Mouse (Mus musculus) induced T-regulatory cell, adult 2 months (primary cell): ENCODE measurements at regions not wholly inside any gene's neighbourhood (a gene's known extent, or its start where the extent isn't known, plus 50 kb on each side); places are given as distances from the start of the nearest gene placed in this dataset.

Experiments
- DNase-seq: peaks from one replicate; pipeline ENCODE4 v3.0.0-alpha.2; 2012; ENCODE audit warnings: low read depth

DNA sequence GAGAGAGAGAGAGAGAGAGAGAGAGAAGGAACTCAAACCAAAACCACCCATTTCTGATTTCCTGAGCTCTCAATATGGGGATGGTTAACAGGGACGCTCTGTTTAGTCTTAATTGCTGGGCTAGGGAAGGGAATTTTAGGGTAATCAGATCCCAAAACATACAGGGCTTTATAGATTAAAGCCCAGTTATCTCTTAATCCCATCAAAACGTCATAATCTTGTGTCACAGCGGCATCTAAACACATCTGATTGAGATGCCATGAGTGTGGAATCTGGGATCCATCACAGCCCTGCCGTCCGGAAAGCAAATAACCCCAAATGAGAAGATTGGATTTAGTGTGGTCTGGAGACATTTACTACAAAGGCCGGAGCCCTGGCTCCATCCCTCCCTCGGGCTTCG lies 527.1 kb upstream of the Tbx3 start:
- no peak for DNase-seq

DNA sequence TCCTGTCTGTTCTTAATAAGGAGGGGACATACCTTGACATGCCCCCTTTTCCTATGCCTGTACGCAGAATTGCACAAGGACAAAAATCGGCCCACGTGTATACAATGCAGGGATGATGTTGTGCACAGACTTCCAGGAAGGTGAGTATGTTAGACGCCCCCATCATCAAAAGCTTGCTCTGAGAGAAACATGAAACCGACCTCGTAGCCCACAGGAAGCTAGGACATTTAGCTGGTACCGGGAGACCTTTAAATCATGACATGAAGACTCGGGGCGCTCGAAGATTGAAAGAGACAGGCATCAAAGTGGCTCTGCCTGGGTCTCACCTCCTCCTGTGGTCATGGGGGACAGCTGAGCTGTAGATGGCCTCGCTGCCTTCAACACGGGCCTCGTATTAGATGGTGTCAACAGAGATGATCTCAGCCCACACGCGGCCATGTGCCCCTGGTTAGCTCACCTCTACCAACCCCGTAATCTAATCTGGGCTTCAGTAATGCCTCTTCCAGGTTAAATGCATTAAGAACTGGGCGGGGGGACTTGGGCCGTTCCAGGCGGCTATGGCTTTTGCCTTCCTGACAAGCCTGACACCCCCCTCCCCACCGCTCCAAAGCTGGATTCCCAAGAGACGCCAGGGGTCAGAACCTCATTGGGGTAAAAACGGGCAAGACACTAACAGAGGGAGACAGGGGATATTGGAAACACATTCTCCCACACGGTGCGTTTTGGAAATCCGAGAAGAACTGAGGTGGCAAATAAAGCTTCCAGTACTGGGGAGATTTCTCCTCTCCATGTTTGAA lies 520.9 kb upstream of the Tbx3 start:
- no peak for DNase-seq

DNA sequence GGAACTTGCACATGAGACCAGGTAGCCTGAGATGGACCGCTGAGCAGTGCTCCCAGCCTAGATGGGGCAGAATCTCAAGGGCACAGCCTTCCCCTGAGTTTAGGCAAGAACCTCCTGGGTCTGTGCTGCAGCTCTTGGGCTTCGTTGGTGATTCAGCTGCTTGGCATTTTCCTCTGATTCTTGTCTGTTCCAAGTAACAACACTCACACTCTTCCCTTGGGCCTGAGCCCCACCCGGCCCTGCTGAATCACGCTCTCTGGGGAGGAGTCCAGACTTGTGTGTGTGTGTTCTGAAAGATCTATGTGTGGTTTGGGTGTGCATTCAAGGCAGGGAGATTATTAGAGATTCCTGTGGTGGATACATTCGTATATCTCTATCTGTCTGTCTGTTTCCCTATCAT lies 517.4 kb upstream of the Tbx3 start:
- no peak for DNase-seq

DNA sequence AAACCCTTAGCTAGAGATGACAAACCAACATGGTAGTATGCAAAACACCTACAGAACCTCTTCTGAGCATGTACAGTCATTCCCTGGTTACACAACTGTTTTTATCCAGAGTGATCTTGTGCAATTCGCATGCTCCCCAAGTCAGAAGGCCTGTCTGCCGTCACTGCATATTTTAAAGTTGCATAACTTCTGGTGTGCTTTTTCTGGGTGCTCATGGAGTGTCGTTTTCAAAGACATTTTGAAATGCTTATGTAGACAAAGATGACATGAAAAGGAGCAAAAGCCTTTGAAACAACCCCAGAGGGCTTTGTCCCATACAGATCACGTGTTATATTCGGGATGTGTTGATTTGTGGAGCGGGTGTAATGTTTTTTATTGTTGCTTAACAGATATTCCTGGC lies 513.8 kb upstream of the Tbx3 start:
- DNase-seq, result no peak

DNA sequence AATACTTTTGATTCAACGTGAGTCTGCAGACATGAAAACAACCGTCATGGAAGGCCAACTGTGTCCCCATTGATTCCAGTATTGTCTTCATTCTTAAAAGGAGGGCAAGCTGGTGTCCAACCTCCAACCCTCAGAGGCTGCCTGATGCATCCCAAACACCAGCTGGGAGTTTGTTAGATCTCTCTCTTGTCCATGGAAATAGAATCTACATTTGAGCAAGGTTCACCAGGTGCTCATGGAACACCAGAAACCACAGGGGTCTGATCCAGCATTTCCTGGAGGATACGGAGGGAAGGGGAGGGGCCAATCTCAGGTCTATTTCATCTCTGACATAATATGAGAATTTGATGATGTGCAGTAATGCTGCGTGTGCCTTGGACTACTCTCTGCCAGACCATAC lies 512.3 kb upstream of the Tbx3 start:
- no peak for DNase-seq

DNA sequence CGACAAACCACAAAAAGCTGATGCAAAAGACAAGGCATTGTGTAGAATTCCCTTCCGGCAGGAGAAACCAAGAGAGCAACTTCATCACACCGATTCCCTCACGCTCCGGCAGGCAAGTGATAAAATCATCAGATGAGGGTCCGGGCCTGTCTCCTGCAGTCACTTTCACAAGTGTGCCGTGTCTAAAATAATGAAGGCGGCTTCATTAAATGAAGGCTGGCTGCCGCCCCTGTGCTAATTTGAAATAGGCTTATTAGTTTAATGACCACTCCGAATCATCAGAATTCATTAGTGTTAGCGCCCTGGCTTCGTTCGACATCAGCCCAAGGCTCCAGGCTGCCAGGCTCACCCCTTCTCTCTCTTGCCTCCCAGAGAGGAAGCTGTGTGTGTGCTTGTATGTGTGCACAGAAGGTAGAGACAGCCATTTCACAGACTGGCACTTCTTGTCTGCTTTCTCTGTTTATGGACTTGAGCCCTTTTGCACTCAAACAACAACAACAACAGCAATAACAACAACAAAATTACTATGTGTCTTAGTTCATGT lies 508.3 kb upstream of the Tbx3 start:
- no peak for DNase-seq

DNA sequence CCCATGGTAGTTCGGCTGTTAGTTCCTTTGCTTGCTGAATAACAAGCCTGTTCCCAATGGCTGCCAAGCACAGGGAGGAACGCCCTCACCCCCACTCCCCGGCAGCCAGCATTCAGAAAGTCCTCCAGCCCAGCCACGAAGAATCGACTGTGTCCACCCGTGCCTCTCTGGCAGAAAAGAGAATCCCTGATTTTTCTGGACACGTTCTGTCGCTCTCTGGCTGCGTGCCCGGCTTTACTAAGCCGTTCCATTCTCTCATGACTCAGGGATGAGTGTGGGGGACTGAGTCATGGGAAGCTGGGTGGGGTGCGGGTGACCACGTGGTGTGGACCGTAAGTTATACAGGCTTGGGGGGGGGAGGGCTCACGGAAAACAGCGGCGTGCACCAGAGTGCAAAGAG lies 502.8 kb upstream of the Tbx3 start:
- DNase-seq, result no peak

DNA sequence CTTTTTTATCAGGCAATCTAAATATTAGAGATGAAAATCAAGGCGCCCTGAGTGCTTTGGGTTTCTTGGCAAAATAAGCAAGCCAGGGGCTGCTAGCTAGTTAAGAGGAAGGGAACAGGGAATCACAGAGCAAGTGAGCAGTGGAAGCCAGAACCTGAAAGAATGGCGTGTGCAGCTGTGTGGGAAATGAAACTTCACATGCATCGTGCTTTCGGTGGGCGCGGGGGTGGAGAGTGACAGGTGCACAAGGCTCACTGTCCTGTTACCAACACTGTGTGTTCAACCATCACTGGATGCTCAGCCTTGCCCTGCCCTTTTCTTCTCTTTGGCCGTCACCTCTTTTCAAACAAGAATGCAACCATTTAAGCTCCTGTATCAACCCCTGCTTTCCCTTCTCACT lies 501.2 kb upstream of the Tbx3 start:
- no peak for DNase-seq

DNA sequence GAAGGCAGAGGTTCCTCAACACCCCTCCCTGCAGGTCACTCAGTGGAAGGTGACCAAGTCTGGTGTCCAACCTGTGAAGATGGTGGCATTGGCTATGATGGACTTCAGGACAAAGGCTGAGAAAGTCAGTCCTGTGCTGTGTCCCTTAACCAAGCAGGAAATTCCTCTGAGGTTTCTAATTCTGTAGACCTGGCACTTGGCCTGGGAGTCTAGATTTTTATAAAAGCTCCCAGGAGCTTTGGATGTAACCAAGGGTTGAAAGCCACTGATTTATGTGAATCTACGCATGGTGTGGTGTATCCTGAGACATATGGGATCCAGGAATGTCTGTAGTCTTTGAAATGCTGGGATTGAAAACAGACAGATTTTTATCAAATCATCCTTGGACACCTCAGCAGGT lies 498.8 kb upstream of the Tbx3 start:
- no peak for DNase-seq

DNA sequence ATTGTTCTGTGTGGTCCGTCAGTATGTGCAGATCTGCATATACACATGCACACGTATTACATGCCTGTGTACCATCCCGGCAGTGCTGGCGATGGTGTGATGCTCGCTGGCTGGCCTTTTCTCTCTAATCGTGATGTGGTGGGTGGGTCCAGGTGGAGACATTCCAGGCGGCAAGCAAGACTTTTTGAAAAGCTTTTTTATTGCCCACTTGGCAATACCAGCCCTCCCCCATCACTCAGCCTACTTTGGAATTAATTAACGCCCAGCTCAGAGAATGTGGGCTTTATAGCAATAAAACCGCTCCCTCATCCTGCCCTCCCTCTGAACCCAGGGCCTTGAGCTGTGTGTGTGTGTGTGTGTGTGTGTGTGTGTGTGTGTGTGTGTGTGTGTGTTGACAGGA lies 491.7 kb upstream of the Tbx3 start:
- no peak for DNase-seq

DNA sequence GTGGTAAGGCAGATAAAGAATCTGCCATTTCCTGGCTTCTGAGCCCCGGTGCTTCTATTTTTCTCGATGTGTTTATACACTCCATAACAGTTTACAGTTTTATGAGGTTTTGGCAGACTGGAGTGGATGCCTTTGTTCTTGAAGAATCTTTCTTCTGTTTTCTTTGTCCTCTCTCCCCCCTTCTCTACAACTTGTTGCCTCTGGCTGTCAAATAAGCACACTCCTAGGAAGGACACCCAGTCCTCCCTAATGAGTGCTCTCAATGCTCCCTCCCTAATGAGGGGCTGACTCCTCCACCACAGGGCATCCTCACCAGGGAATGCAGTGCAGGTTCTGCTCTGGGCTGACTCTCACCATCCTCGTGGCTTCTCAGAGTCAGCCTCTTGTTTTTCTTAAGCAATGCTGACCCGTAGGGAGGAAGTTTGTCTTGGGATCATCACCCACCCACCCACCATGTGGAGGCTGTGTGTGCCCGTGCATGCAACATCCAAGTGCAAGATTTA lies 486.9 kb upstream of the Tbx3 start:
- no peak for DNase-seq

DNA sequence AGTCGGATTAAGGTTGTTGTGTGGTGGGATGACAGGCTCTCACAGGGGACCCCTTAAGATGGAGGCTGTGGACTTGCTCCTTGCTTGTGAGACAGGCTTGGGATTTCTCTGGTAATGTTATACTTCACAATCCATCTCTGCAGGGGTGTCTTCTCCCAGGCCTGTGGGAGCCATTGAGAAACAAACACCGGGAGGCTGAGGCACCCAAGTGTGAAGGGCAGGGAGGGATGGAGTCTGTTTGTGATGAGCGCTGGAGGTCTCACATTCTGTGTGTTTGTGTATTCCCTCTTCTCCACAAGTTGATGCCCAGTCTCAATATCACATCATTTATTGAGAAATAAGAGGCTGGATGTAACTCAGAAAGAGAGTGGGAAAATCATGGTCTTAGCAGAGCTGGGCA lies 483.9 kb upstream of the Tbx3 start:
- DNase-seq, result no peak

DNA sequence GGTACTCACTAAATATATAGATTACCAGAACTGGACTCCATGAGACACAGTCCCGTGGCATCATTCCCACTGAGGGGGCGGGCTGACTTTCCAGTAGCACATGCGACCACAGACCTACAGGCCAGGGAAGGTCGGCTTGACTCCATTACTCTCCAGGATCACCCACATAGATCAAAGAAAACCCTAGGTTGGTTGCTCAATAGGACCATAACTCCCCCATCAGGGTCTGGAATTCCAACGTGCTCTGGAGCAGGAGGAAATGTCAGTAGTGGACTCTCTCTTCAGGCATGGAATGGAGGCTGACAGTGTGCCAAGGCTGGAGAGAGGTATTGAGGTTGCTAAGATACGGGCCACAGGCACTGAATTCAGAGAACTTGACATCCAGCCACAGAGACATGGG lies 482.0 kb upstream of the Tbx3 start:
- DNase-seq, result no peak

DNA sequence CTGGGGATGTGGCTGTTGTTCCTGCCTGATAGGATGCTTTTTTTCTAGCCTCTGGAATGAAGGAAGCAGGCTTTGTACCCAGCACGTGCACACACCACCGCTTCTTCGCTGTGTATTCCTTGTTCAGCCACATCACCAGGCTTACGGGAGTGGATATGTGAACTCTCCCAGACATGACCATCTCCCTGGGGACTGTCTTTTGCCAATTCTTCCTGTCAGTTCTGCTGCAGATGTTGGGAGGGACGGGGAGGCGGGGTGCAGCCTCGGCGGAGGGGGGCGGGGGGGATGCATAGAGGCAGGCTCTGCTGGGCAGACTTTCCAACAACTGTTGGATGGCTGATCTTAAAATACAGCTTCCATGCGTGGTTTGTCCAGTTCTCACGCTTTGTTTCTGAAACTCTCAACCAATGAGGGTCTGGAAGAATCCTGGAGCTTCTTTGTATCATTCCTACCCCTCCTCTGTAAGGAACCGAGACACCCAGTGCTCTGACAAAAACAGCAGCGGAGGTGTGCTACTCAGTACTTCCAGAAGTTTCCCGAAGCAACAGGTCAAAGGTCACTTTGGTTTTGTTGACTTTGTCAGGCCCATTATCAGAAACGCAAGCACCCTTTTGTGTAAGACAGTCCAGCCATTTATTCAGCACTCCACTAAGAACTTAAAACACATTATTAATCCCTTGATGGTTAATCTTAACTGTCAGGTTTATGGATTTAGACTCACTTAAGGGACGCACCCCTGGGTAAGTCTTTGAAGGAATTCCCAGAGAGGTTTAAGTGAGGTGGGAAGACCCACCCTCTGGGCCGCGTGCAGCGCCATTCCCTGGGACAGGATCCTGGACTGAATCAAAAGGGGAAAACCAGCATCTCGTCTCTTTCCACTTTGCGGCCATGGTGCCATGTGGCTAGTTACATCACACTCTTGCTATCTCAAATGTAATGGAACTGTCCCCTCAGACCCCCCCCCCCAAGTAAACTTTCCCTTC lies 476.5 kb upstream of the Tbx3 start:
- DNase-seq, result no peak

DNA sequence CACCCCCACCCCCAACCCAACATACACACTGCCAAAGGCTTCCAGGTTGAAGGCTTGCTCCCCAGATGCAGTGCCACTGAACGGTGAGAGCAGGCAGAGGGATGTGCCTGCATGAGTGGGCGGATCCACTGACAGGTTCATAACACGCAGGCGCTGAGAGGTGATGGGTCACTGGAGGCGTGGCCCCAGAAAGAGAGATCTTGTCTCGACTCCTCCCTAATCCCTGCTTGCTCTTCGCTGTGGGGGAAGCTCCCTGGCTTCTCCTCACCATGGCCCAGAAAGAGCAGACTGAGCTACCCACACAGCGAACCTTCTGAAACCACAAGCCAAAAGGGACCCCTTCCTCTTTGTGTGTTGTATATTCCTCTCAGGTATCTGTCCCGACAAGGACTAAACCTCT lies 470.6 kb upstream of the Tbx3 start:
- no peak for DNase-seq

DNA sequence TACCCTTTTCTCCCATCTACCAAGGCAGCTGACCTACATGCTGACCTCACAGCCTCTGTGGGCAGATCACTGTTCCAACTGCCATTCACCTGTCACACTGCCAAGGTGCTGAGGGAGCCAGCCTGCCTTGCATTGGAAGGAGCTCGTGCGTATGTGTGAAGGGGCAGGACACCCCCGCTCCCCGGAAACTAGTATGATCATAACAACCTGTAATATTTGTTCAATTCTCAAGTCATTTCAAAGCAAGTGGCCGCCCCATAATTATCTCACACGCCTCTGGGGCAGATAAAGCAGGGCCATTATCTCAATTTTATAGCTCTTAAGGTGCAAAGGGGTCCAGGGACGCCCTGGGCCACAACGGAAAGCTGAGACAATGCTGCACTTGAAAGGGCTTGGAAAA lies 469.2 kb upstream of the Tbx3 start:
- no peak for DNase-seq

DNA sequence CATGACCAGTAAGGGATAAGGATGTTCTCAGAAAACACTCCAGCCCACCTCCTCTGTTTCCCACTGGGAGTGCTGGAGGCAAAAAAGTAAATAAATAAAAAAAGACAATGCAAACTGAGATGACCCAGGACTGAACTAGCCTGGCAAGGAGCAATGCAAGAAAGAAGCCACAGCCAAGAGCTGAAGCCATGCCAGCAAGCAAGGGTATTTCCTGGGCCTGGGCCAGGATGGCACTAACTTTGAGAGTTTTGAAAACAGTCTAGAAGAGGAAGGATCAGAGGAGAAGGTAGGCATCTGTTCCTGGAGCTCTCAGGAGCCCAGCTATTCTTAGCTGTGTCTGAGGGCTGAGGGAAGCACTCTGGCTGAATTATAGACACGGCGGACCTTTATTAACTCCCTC lies 465.7 kb upstream of the Tbx3 start:
- no peak for DNase-seq

DNA sequence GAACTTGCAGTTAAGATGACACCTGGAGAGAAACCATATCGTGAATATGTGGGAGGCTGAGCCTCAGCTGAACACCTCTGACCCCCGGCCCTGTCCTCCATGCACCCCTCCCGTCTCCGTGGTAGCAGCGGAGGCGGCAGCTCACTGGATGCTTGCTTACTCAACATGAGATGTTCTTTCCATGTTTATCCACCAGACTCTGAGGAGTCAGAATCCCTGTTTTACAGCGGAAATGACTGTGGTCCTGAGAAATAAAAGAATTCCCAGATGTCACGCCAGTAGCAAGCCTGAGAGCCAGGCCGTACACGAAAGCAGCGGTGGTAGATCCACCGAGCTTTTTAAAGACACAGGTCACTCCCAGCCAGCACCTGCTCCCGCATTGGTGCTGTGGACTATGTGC lies 462.4 kb upstream of the Tbx3 start:
- no peak for DNase-seq

DNA sequence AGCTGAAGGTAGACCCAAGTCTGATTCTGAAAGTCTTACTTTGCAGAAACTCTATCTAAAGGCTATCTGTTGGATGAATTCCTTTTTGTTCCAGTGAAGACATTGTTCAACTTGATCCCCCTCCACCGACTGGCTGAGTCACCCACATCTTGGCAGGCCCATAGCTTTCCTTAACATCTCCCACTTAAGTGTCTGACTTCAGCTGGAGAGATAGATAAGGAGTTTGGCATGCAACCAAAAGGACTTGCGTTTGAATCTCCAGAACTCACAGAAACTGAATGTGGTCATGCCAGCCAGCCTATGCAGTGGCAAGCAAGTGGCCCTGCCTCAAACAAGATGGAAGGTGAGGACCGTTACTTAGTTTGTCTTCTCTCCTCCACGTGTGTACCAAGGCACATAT lies 457.3 kb upstream of the Tbx3 start:
- no peak for DNase-seq

DNA sequence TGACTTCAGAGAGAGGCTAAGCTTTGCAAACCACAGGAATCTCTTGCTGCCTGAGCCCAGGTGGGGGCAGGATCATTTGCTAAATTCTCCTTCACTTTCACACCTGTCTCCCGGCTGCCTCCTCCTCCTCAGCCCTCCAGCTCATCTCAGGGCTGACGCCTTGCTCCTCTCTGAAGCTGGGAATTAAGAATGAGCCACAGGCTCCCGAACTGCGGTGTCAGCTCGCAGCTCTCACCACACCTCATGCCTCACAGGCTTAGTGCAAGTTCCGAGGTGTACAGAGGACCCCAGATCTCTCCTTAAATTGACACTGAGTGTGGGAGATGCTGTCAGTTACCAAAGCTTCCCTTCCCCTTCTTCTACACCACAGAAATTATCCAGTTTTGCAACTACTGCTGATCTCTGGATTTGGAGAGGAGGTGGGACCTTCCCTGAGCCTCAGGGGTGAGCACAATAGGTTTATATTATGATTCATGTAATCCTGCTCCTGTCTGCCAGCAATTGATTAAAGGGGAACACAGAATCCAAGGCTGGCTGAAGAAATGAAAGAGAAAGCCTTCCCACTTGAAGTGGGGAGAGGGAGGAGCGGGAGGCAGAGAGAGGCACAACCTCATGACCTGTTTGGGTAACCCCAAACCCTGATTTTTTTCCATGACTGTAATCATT lies 456.6 kb upstream of the Tbx3 start:
- DNase-seq, result no peak

DNA sequence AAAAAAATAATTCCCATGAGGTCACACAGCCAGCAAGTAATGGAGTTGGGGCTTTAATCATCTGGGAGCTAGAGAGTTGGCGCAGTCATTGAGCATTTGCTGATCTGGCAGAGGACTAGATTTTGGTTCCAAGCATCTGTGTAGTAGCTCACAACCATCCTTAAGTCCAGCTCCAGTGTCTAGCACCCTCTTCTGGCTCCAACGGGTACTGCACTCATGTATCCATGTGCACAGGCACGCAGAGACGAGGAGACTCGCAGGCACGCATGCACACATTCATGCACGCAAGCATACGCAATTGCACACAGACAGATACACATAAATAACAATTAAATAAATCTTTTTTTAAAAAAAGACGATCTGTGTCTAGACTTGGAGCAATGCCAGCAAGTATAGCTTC lies 455.5 kb upstream of the Tbx3 start:
- no peak for DNase-seq

DNA sequence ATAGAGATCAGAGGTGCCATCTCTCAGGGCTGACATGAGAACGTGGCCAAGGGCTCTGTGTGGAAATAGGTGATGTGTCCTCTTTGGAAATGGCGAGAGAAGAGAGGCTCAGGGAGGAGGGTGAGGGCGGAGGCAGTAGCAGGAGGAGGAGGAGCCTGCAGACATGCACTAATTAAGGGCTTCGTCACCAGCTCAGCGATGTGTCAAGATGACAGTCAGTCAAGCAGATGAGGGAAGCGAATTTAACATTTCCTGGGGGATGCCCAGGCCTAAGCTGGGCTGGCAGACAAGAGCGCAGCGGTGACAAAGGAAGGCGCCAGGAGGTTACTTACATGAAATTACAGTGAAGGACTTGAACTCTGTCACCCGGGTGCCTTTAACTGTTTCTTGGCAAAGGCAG lies 455.1 kb upstream of the Tbx3 start:
- DNase-seq, result no peak
